Mouse (Mus musculus) midbrain, postnatal 0 days (tissue): ENCODE results near the gene Nos1. TPM values are rescaled to one million over a fixed set of nuclear protein-coding genes. Genes with fewer than 3 reads are reported as not detected.

ENCODE experiments used
- ATAC-seq: fragments of 200-750 bp; cut with Nextera tagmentation; 2 replicates; pipeline ENCODE4 v1.8.0; 2017; ENCODE audit warnings: moderate number of reproducible peaks, mild to moderate bottlenecking, moderate TSS enrichment, moderate library complexity; ENCODE audit not compliant: low FRiP score
- DNase-seq: peaks from one replicate; pipeline ENCODE4 v3.0.0-alpha.2; 2015; ENCODE audit warnings: low spot score
- H3K27ac ChIP-seq: fragments of 300-500 bp; sonication (generic); 2 replicates; pipeline ENCODE4 v1.5.1; 2014; ENCODE audit warnings: low read depth, mild to moderate bottlenecking, low read length, mixed read lengths
- H3K27me3 ChIP-seq: fragments of 300-500 bp; sonication (generic); 2 replicates; pipeline ENCODE4 v1.6.1; 2014; ENCODE audit warnings: low read length, control low read depth, mixed read lengths; ENCODE audit not compliant: insufficient read depth
- H3K36me3 ChIP-seq: fragments of 300-500 bp; sonication (generic); 2 replicates; pipeline ENCODE4 v1.6.1; 2014; ENCODE audit warnings: low read length, control low read depth, mixed read lengths; ENCODE audit not compliant: insufficient read depth
- H3K4me1 ChIP-seq: fragments of 300-500 bp; sonication (generic); 2 replicates; pipeline ENCODE4 v1.6.1; 2014; ENCODE audit warnings: mild to moderate bottlenecking, control low read depth, antibody characterized with exemption, low read length, mixed read lengths; ENCODE audit not compliant: insufficient read depth
- H3K4me2 ChIP-seq: fragments of 300-500 bp; sonication (generic); 2 replicates; pipeline ENCODE4 v1.6.1; 2014; ENCODE audit warnings: low read depth, mild to moderate bottlenecking, low read length, mixed read lengths; ENCODE audit not compliant: poor library complexity, severe bottlenecking
- H3K4me3 ChIP-seq: fragments of 300-500 bp; sonication (generic); 2 replicates; pipeline ENCODE4 v1.5.1; 2014; ENCODE audit warnings: low read depth, mild to moderate bottlenecking, low read length, moderate library complexity
- H3K9ac ChIP-seq: fragments of 300-500 bp; sonication (generic); replicated peaks from 2 replicates; pipeline ENCODE4 v1.6.1; 2014; ENCODE audit warnings: mild to moderate bottlenecking, low read length, moderate library complexity, mixed read lengths; ENCODE audit not compliant: poor library complexity, severe bottlenecking
- H3K9me3 ChIP-seq: fragments of 300-500 bp; sonication (generic); 2 replicates; pipeline ENCODE4 v1.6.1; 2016; ENCODE audit warnings: low read length, control low read depth
- CTCF ChIP-seq: IDR thresholded peaks from 2 replicates; pipeline ENCODE4 v1.5.1; 2016; ENCODE audit warnings: antibody characterized with exemption, mild to moderate bottlenecking
- WGBS: fragments of 180-500 bp; shearing (Covaris S2); extraction: QIAGEN DNeasy Blood & Tissue Kit; methylation state at CpG from one replicate; pipeline ENCODE4 v1.1.7; 2014; 5-methylcytosine and 5-hydroxymethylcytosine counted together
- polyA plus RNA-seq: library from polyadenylated mRNA; unstranded; fragments of >200 nt; fragmentation: Nextera tagmentation; extraction: Ambion mirVana; gene quantifications from 2 replicates; pipeline ENCODE4 v1.2.1, GENCODE M21; 2015
- total RNA-seq: library from RNA; depleted of rRNA; stranded (reverse); fragments of >200 nt; gene quantifications from 2 replicates; pipeline ENCODE4 v1.2.3, GENCODE M21; 2014

The Nos1 gene
- total and polyA plus RNA-seq, 2 experiments from 2014 or later, result 3.4 to 17.8 TPM

DNA sequence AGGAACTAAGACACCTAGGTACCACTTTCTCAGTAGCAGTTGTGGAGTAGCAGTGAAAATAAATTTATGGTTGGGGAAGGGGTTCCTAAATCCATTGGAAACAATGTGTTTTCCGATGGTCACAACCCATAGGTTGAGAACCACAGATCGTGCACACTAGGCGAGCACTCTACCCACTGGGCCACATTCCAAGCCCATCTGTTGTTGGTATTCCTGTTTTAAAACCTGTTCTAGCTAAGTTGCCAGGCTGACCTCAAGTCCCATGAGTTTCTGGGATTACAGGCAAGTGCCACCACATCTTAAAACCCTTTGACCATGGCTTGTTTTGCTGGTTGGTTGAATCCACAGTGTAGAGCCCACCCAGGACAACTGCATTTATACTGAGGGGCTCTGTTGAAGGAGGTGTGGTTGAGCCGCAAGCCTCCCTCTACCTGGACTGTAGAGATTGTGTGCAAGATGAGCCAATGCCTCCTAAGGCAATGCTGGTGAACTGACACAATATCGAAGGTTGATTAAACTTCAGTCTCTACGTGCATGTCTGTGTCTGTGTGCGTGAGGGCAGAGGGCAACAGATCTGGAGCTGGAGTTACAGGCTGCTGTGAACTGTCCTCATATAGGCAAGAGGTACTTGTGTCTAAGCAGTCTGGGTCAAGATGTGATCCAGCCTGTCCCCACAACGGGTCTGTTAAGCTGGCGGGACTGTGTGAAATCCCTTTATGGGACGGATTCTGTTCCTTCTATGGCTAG lies 189.0 kb downstream of the Nos1 start:
- DNase-seq (no peak), ATAC-seq (no peak)
- H3K4me3 ChIP-seq, result no peak overlapping the region
- no peak for TF ChIP-seq CTCF
- H3K36me3 ChIP-seq, result no peaks in the 10 kb centered on the region
- H3K27ac ChIP-seq, result no peak overlapping the region
- WGBS, result 90% methylated on average over 10 of the region's 10 CpGs
- H3K9ac ChIP-seq, result no peak overlapping the region
- no peaks in the 10 kb centered on the region for H3K27me3 ChIP-seq
- no peak overlapping the region for H3K4me2 ChIP-seq
- no peaks in the 10 kb centered on the region for H3K4me1 ChIP-seq
- no peaks in the 10 kb centered on the region for H3K9me3 ChIP-seq

GRCm38 (mm10) chr5:117976263-117976656 lies 195.4 kb downstream of the Nos1 start:
- Histone ChIP-seq H3K4me3 (peak overlapping the region; percentile 99), H3K9ac (peak overlapping the region; percentile 98), H3K4me1 (peaks cover 7% of the 10 kb centered on the region; the same call in 1 of the 2 replicates), H3K27ac (peak overlapping the region; percentile 94), H3K4me2 (peak overlapping the region; percentile 53), H3K9me3 (no peaks in the 10 kb centered on the region), H3K36me3 (peaks cover 6% of the 10 kb centered on the region; the same call in 1 of the 2 replicates), H3K27me3 (no peaks in the 10 kb centered on the region)
- ATAC-seq (peak; percentile 17; the same call in 1 of the 2 replicates), DNase-seq (no peak)
- no peak for TF ChIP-seq CTCF
- 19% methylated on average over 19 of the region's 19 CpGs for WGBS

DNA sequence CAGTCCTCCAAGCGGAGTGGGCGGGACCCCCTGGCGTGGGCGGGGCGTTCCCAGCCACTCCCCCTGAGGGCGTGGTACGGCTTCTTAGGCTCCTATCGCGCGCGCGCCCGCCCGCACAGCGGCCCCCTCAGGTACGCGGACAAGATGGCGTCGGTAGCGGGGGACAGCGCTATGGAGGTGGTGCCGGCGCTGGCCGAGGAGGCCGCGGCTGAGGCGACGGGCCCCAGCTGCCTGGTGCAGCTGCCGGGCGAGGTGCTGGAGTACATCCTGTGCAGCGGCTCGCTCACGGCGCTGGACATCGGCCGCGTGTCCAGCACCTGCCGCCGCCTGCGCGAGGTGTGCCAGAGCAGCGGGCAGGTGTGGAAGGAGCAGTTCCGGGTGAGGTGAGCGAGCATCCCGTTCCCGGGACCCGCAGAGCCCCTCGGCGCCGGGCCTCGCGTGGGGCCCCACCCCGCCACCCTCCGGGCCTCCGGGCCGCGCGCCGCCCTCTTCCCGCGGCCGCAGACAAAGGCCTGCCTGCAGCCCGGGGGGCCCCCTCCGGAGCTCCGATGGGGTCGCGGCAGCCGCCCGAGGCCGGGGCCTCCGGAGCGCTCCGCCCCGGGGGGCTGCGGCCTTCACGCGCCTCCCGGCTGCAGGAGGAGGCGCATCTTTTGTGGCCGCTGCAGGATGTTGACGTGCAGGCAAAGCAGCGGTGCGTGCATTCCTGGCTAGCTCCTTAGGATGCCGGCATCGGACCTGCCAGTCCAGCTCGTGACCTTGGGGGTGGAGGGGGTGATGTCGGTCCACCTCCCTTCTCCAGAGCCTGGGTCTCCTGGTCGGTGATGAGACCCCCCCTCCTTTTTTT lies 196.0 kb downstream of the Nos1 start, which contains the start of gene Fbxo21:
Fbxo21 (plus strand) TSS at position 74 of the 844 bp plus-strand sequence.
- peaks cover 7% of the 10 kb centered on the region; the same call in 1 of the 2 replicates for H3K4me1 ChIP-seq
- peak within 1 kb of the TSS; percentile 94 for H3K27ac ChIP-seq
- ATAC-seq (peak; percentile 87), DNase-seq (peak; percentile 98)
- no peaks in the 10 kb centered on the region for H3K9me3 ChIP-seq
- H3K36me3 ChIP-seq, result peaks cover 12% of the 10 kb centered on the region; the same call in 1 of the 2 replicates
- H3K4me2 ChIP-seq, result peak within 1 kb of the TSS; percentile 53
- H3K9ac ChIP-seq, result peak within 1 kb of the TSS; percentile 98
- H3K27me3 ChIP-seq, result no peaks in the 10 kb centered on the region
- TF ChIP-seq CTCF, result peak; percentile 40
- H3K4me3 ChIP-seq, result peak within 1 kb of the TSS; percentile 99
- 0% methylated on average over 59 of the region's 88 CpGs for whole genome bisulfite sequencing

DNA sequence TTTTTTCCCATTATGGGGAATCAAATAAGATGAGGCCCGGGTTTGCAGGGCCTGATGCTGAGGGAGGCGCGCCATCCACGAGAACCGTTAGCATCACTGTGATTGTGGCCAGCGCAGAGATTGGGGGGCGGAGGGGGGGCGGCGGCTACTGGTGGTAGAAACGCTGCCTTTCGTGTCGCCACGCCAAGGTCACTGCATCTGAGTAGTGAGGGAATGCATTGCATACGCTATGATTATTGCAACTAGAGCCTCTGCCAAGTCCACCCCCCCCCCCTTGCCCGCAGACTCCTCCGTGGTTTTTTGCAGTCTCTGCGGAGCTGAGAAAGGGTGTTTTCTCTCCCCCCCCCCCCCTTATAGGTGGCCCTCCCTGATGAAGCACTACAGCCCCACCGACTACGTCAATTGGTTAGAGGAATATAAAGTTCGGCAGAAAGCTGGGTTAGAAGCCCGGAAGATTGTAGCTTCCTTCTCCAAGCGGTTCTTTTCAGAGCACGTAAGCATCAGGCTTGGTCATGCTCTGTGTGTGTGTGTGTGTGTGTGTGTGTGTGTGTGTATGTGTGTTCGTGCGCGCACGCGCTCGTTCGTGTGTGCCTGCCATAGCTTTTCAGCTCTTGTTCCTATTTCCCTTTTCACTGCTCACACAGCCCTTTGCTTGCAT lies 196.8 kb downstream of the Nos1 start:
- H3K27me3 ChIP-seq, result no peaks in the 10 kb centered on the region
- H3K36me3 ChIP-seq, result peaks cover 19% of the 10 kb centered on the region; the same call in 1 of the 2 replicates
- peak overlapping the region; percentile 99 for H3K4me3 ChIP-seq
- H3K9me3 ChIP-seq, result no peaks in the 10 kb centered on the region
- no peak for TF ChIP-seq CTCF
- peak overlapping the region; percentile 94 for H3K27ac ChIP-seq
- WGBS, result 3% methylated on average over 28 of the region's 30 CpGs
- ATAC-seq, result peak; percentile 24; the same call in 1 of the 2 replicates
- peaks cover 7% of the 10 kb centered on the region; the same call in 1 of the 2 replicates for H3K4me1 ChIP-seq
- DNase-seq, result peak; percentile 71
- peak overlapping the region; percentile 53 for H3K4me2 ChIP-seq
- H3K9ac ChIP-seq, result peak overlapping the region; percentile 98

GRCm38 (mm10) chr5:117978159-117978697 lies 197.4 kb downstream of the Nos1 start:
- H3K4me2 ChIP-seq, result peak overlapping the region; percentile 53
- peaks cover 7% of the 10 kb centered on the region; the same call in 1 of the 2 replicates for H3K4me1 ChIP-seq
- WGBS, result 35% methylated on average over 17 of the region's 17 CpGs
- H3K27me3 ChIP-seq, result no peaks in the 10 kb centered on the region
- H3K4me3 ChIP-seq, result peak overlapping the region; percentile 99
- H3K27ac ChIP-seq, result peak overlapping the region; percentile 8; the same call in 1 of the 2 replicates
- TF ChIP-seq CTCF, result no peak
- H3K9ac ChIP-seq, result peak overlapping the region; percentile 98
- H3K36me3 ChIP-seq, result peaks cover 25% of the 10 kb centered on the region; the same call in 1 of the 2 replicates
- no peak for ATAC-seq
- H3K9me3 ChIP-seq, result no peaks in the 10 kb centered on the region
- DNase-seq, result no peak
